Mouse (Mus musculus) erythroblast, embryonic 14.5 days (primary cell): ENCODE data around the gene Htr6.

Experiments used
- GATA1 ChIP-seq: IDR thresholded peaks from 2 replicates; pipeline ENCODE4 v1.6.1; 2012; ENCODE audit warnings: low read length, inconsistent platforms, mixed read lengths
- TAL1 ChIP-seq: IDR thresholded peaks from 3 replicates; pipeline ENCODE4 v1.6.1; 2012; ENCODE audit warnings: low read length, inconsistent platforms, mixed read lengths

GRCm38 (mm10) chr4:139024379-139024778, 51.0 kb downstream of the Htr6 start:
- TF ChIP-seq TAL1 (no peak), GATA1 (no peak)
